Mouse (Mus musculus) small intestine, adult 2 months (tissue): Measurements from ENCODE around the gene Ntf3.

Experiments used
- CTCF ChIP-seq: fragments of 200-500 bp; IDR thresholded peaks from 2 replicates; pipeline ENCODE4 v1.5.1; 2012; ENCODE audit warnings: low read depth, mild to moderate bottlenecking, control low read depth, inconsistent platforms, low read length, moderate library complexity, mixed read lengths; ENCODE audit not compliant: insufficient replicate concordance, insufficient read length; ENCODE audit errors: extremely low read depth
- POLR2A ChIP-seq: fragments of 200-500 bp; IDR thresholded peaks from 2 replicates; pipeline ENCODE4 v1.6.1; 2012; ENCODE audit warnings: low read depth, mild to moderate bottlenecking, control low read depth, inconsistent platforms, low read length, moderate library complexity

- TF ChIP-seq CTCF (no peak), POLR2A (no peak)
Measured at GRCm38 (mm10) chr6:126167731-126168130, 1.0 kb upstream of the Ntf3 start.
